Mouse (Mus musculus) right cerebral cortex, postnatal 10 days (tissue): ENCODE results near the gene Arhgap15.

Experiments used
- DNase-seq, 2 experiments: peaks; one replicate each; pipeline ENCODE4 v3.0.0; 2021; ENCODE audit warnings: low spot score in 2 of 2

Arhgap15 gene

GRCm38 (mm10) chr2:44304261-44304970 is 555.8 kb downstream of the Arhgap15 start:
- no peak for DNase-seq

- DNase-seq: no peak
Observed at GRCm38 (mm10) chr2:44304971-44305808, 556.6 kb downstream of the Arhgap15 start.

GRCm38 (mm10) chr2:44306137-44306536 is 557.5 kb downstream of the Arhgap15 start:
- no peak for DNase-seq

- DNase-seq: no peak
Observed at GRCm38 (mm10) chr2:44309124-44309523, 560.5 kb downstream of the Arhgap15 start.

GRCm38 (mm10) chr2:44309556-44309955 is 560.9 kb downstream of the Arhgap15 start:
- no peak for DNase-seq

- peak in 1 of 2 experiments; percentile 47 for DNase-seq
Observed at GRCm38 (mm10) chr2:44310095-44310748, 561.6 kb downstream of the Arhgap15 start.

- no peak for DNase-seq
Observed at GRCm38 (mm10) chr2:44311216-44311615, 562.6 kb downstream of the Arhgap15 start.

- no peak for DNase-seq
Observed at GRCm38 (mm10) chr2:44313573-44313972, 564.9 kb downstream of the Arhgap15 start.

GRCm38 (mm10) chr2:44318436-44318835 is 569.8 kb downstream of the Arhgap15 start:
- DNase-seq: no peak

GRCm38 (mm10) chr2:44319479-44319878 is 570.9 kb downstream of the Arhgap15 start:
- no peak for DNase-seq

GRCm38 (mm10) chr2:44323813-44324212 is 575.2 kb downstream of the Arhgap15 start:
- no peak for DNase-seq

GRCm38 (mm10) chr2:44333295-44333694 is 584.7 kb downstream of the Arhgap15 start:
- peak in 1 of 2 experiments; percentile 34 for DNase-seq

GRCm38 (mm10) chr2:44334006-44334405 is 585.4 kb downstream of the Arhgap15 start:
- no peak for DNase-seq

GRCm38 (mm10) chr2:44334517-44334916 is 585.9 kb downstream of the Arhgap15 start:
- no peak for DNase-seq

GRCm38 (mm10) chr2:44336720-44337354 is 588.2 kb downstream of the Arhgap15 start:
- DNase-seq: no peak

GRCm38 (mm10) chr2:44338467-44338866 is 589.8 kb downstream of the Arhgap15 start:
- no peak for DNase-seq

- peak in 1 of 2 experiments; percentile 49 for DNase-seq
Observed at GRCm38 (mm10) chr2:44341091-44341571, 592.5 kb downstream of the Arhgap15 start.

- DNase-seq: no peak
Observed at GRCm38 (mm10) chr2:44344861-44345260, 596.2 kb downstream of the Arhgap15 start.

- DNase-seq: no peak
Observed at GRCm38 (mm10) chr2:44345325-44345945, 596.8 kb downstream of the Arhgap15 start.

GRCm38 (mm10) chr2:44346184-44346583 is 597.6 kb downstream of the Arhgap15 start:
- DNase-seq: no peak

- DNase-seq: no peak
Observed at GRCm38 (mm10) chr2:44347781-44348180, 599.2 kb downstream of the Arhgap15 start.
